In the genomic region with DNA sequence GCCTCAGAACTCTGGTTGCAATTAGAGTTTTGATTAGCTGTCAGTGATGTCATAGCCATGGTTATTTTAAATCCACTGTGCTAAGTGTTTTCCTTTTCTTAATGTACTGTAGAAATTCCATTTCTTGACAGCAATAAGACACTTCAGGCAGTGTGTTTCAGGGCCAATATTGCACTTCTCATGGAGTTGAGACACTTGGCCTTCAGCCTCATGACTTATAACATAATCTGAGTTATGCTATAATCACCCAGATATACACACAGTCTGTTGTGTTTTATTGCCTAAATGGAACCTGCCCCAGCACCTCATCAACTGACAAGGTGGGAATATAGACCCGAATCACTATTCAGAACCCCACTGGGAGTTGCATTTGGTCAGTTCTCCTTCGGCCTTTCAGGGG, we compare ENCODE assay signal across 23 mouse cellular contexts. TPM values are rescaled to one million over a fixed set of nuclear protein-coding genes. Genes with fewer than 3 reads are reported as not detected.
"Had no signal": no experiment of that assay in that cellular context is flagged by ENCODE, and none has a peak within 500 bp of the region (broad histone marks: within the 10 kb centered on the region; RNA-seq: fewer than 3 reads in every experiment).

No protein-coding gene starts in this region.

- H3K9ac ChIP-seq: liver, embryonic 15.5 days; liver, postnatal 0 days; midbrain, embryonic 12.5 days; neural tube, embryonic 13.5 days; neural tube, embryonic 15.5 days had no signal

- H3K36me3 ChIP-seq: liver, embryonic 15.5 days; midbrain, embryonic 10.5 days; midbrain, embryonic 12.5 days; neural tube, embryonic 13.5 days; neural tube, embryonic 15.5 days had no signal

- DNase-seq: liver, postnatal 0 days; lung, adult 2 months; lung, postnatal 10 days; midbrain, embryonic 14.5 days; retina, postnatal 1 day; right cerebral cortex, adult 18-20 months; right cerebral cortex, postnatal 25 days; right cerebral cortex, postnatal 4 days; spleen, adult 18-20 months; thymus, adult 18-20 months; thymus, postnatal 14 days; thymus, postnatal 36 days had no signal

- H3K27ac ChIP-seq: liver, embryonic 15.5 days; macrophage; midbrain, embryonic 10.5 days; midbrain, embryonic 12.5 days; neural tube, embryonic 13.5 days; neural tube, embryonic 15.5 days had no signal

- H3K9me3 ChIP-seq: liver, embryonic 15.5 days; midbrain, embryonic 10.5 days; midbrain, embryonic 12.5 days; neural tube, embryonic 13.5 days; neural tube, embryonic 15.5 days had no signal

- H3K4me2 ChIP-seq: liver, embryonic 15.5 days; midbrain, embryonic 12.5 days; neural tube, embryonic 13.5 days; neural tube, embryonic 15.5 days had no signal

- H3K4me1 ChIP-seq: liver, embryonic 15.5 days; megakaryocyte, embryonic 14.5 days; midbrain, embryonic 10.5 days; midbrain, embryonic 12.5 days; neural tube, embryonic 13.5 days; neural tube, embryonic 15.5 days had no signal

- H3K27me3 ChIP-seq: liver, embryonic 15.5 days; megakaryocyte, embryonic 14.5 days; midbrain, embryonic 12.5 days; neural tube, embryonic 13.5 days; neural tube, embryonic 15.5 days had no signal

- ATAC-seq: liver, postnatal 0 days; midbrain, embryonic 16.5 days had no signal

- H3K4me3 ChIP-seq: liver, embryonic 15.5 days; megakaryocyte, embryonic 14.5 days; midbrain, embryonic 10.5 days; midbrain, embryonic 12.5 days; myocyte; neural tube, embryonic 13.5 days; neural tube, embryonic 15.5 days had no signal

RNA-seq across cellular contexts. Expression of a gene that starts 42.9 kb away (rescaled TPM):
- total RNA-seq: megakaryocyte progenitor cell, adult 5-6 weeks had no signal
- polyA plus RNA-seq: liver, postnatal 0 days; macrophage; small intestine, adult 2 months had no signal
